Mouse (Mus musculus) CH12.LX (cell line): ENCODE results near the gene Dpp6. TPM values are rescaled to one million over a fixed set of nuclear protein-coding genes. Genes with fewer than 3 reads are reported as not detected.
A peak's percentile ranks its signal among the peaks of the same experiment; 100 is the strongest.

Experiments used
- DNase-seq: peaks from one replicate; pipeline ENCODE4 v3.0.0-alpha.2; 2013; ENCODE audit errors: extremely low read depth
- H3K27ac ChIP-seq: 2 replicates; pipeline ENCODE4 v1.5.1; 2012; ENCODE audit warnings: low read depth, mild to moderate bottlenecking, control low read depth, moderate library complexity; ENCODE audit not compliant: insufficient read depth
- H3K27me3 ChIP-seq: replicated peaks from 2 replicates; pipeline ENCODE3; 2012; ENCODE audit warnings: inconsistent platforms
- H3K36me3 ChIP-seq, 2 experiments: replicated peaks in 1 of 2; 2 replicates each; pipeline versions ENCODE3 to v1.6.1; 2012; ENCODE audit warnings: inconsistent platforms in 1 of 2, low read length in 1 of 2, mild to moderate bottlenecking in 1 of 2, mixed read lengths in 1 of 2, moderate library complexity in 1 of 2; ENCODE audit not compliant: control insufficient read depth in 1 of 2, insufficient read depth in 1 of 2
- H3K4me1 ChIP-seq, 2 experiments: 2 replicates each; pipeline ENCODE4 v1.6.1; 2012; ENCODE audit warnings: inconsistent platforms in 1 of 2, moderate library complexity in 1 of 2; ENCODE audit not compliant: insufficient read depth in 2 of 2, control insufficient read depth in 1 of 2
- H3K4me2 ChIP-seq: 2 replicates; pipeline ENCODE4 v1.6.1; 2012; ENCODE audit warnings: low read depth, mild to moderate bottlenecking, control low read depth; ENCODE audit not compliant: poor library complexity, insufficient read depth, severe bottlenecking
- H3K4me3 ChIP-seq, 3 experiments: fragments of 150-350 bp in 1 of 3; sonication (generic) in 1 of 3; replicated peaks in 1 of 3; 2 replicates each; pipeline versions ENCODE3 to v1.5.1; 2011 to 2012; ENCODE audit warnings: low read depth in 2 of 3, low read length in 2 of 3, mild to moderate bottlenecking in 2 of 3, moderate library complexity in 2 of 3, control low read depth in 1 of 3, improper control_type of control experiment in 1 of 3, inconsistent platforms in 1 of 3, mixed read lengths in 1 of 3; ENCODE audit not compliant: poor library complexity in 1 of 3
- H3K79me2 ChIP-seq: replicated peaks from 2 replicates; pipeline ENCODE4 v1.6.1; 2012; ENCODE audit warnings: mild to moderate bottlenecking, moderate library complexity; ENCODE audit not compliant: control insufficient read depth, poor library complexity, insufficient read depth, severe bottlenecking; ENCODE audit errors: extremely low read depth
- H3K9ac ChIP-seq: 2 replicates; pipeline ENCODE4 v1.6.1; 2012; ENCODE audit warnings: low read depth, mild to moderate bottlenecking, control low read depth, moderate library complexity; ENCODE audit not compliant: insufficient read depth
- H3K9me3 ChIP-seq: replicated peaks from 2 replicates; pipeline ENCODE3; 2012; ENCODE audit warnings: low read length, inconsistent platforms, mixed read lengths
- CHD1 ChIP-seq: IDR thresholded peaks from 2 replicates; pipeline ENCODE4 v1.6.1; 2012; ENCODE audit warnings: low read depth, low read length, improper control_type of control experiment, inconsistent platforms
- CHD2 ChIP-seq: IDR thresholded peaks from 2 replicates; pipeline ENCODE4 v1.6.1; 2011; ENCODE audit warnings: low read length, improper control_type of control experiment
- E2F4 ChIP-seq: IDR thresholded peaks from 2 replicates; pipeline ENCODE4 v1.6.1; 2011; ENCODE audit warnings: low read depth, low read length, improper control_type of control experiment; ENCODE audit not compliant: insufficient replicate concordance
- HCFC1 ChIP-seq: IDR thresholded peaks from 2 replicates; pipeline ENCODE4 v1.6.1; 2012; ENCODE audit warnings: low read depth, mild to moderate bottlenecking, inconsistent platforms, low read length, improper control_type of control experiment
- JUND ChIP-seq: conservative IDR thresholded peaks from 2 replicates; pipeline ENCODE4 v1.6.1; 2011; ENCODE audit warnings: low read depth, low read length, improper control_type of control experiment
- KAT2A ChIP-seq: IDR thresholded peaks from 2 replicates; pipeline ENCODE4 v1.6.1; 2012; ENCODE audit warnings: low read length, improper control_type of control experiment, inconsistent platforms; ENCODE audit not compliant: insufficient replicate concordance
- MAFK ChIP-seq: IDR thresholded peaks from 2 replicates; pipeline ENCODE4 v1.6.1; 2011; ENCODE audit warnings: low read length, improper control_type of control experiment; ENCODE audit not compliant: insufficient replicate concordance
- MAX ChIP-seq: IDR thresholded peaks from 2 replicates; pipeline ENCODE4 v1.6.1; 2011; ENCODE audit warnings: low read length, improper control_type of control experiment
- MXI1 ChIP-seq: IDR thresholded peaks from 2 replicates; pipeline ENCODE4 v1.6.1; 2011; ENCODE audit warnings: mild to moderate bottlenecking, low read depth, low read length, improper control_type of control experiment
- NRF1 ChIP-seq: IDR thresholded peaks from 2 replicates; pipeline ENCODE4 v1.6.1; 2014; ENCODE audit warnings: low read depth, mild to moderate bottlenecking, inconsistent platforms, low read length, improper control_type of control experiment, moderate library complexity
- POLR2A ChIP-seq: IDR thresholded peaks from 2 replicates; pipeline ENCODE4 v1.6.1; 2011; ENCODE audit warnings: low read depth, mild to moderate bottlenecking, improper control_type of control experiment, low read length
- POLR2AphosphoS2 ChIP-seq: IDR thresholded peaks from 2 replicates; pipeline ENCODE4 v1.6.1; 2011; ENCODE audit warnings: low read depth, low read length, improper control_type of control experiment
- SIN3A ChIP-seq: IDR thresholded peaks from 2 replicates; pipeline ENCODE4 v1.6.1; 2012; ENCODE audit warnings: low read length, improper control_type of control experiment, inconsistent platforms
- TCF12 ChIP-seq: IDR thresholded peaks from 2 replicates; pipeline ENCODE4 v1.6.1; 2014; ENCODE audit warnings: low read depth, mild to moderate bottlenecking, inconsistent platforms, low read length, improper control_type of control experiment
- UBTF ChIP-seq: IDR thresholded peaks from 2 replicates; pipeline ENCODE4 v1.6.1; 2012; ENCODE audit warnings: low read depth, mild to moderate bottlenecking, inconsistent platforms, low read length, improper control_type of control experiment, moderate library complexity
- ZMIZ1 ChIP-seq: IDR thresholded peaks from 2 replicates; pipeline ENCODE4 v1.6.1; 2012; ENCODE audit warnings: low read depth, mild to moderate bottlenecking, inconsistent platforms, low read length, improper control_type of control experiment
- dilution Hi-C: fragments of 300-500 bp; cut with MboI; formaldehyde crosslinking; loops from 2 replicates; pipeline ENCODE4 v1.14.3; 2020; ENCODE audit warnings: low sequenced_read_pairs; ENCODE audit not compliant: extremely low pct_unique_long_range_greater_than_20kb, extremely low pct_ligation_motif_present
- in situ Hi-C: fragments of 300-500 bp; cut with MboI; formaldehyde crosslinking; loops from 3 replicates; pipeline ENCODE4 v1.14.3; 2019; ENCODE audit warnings: low sequenced_read_pairs, low pct_ligation_motif_present, low pct_unique_long_range_greater_than_20kb, mixed read lengths
- polyA plus RNA-seq: library from polyadenylated mRNA; unstranded; fragments of >175 nt; gene quantifications from 2 replicates; pipeline ENCODE4 v1.2.1, GENCODE M21; 2012; ENCODE audit warnings: low read depth; ENCODE audit not compliant: insufficient read length
- total RNA-seq, 2 experiments: library from RNA; depleted of rRNA; stranded (reverse); fragments of 300-350 nt in 1 of 2; fragments of >200 nt in 1 of 2; gene quantifications; 2 replicates each; pipeline ENCODE4 v1.2.3; 2012 to 2014

Gene Dpp6
- total and polyA plus RNA-seq, 3 experiments: not detected

DNA sequence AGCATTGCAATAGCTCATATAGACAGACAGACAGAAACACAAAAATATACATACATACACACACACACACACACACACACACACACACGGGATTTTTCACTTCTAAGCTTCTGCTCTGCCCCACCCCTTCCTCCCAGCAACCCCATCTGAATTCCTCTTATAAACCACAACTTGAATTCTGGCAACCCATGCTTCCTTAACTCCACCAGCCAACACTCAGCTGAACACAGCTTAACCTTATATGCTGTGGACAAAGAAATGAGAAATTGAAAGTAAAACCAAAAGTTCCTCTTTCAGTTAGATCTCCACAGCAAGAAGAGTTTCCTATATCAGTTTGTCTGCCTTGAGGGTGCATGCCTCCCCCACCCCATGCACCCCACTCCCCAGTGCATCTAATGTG is 378.0 kb downstream of the Dpp6 start:
- no peak overlapping the region for H3K4me3 ChIP-seq
- TF ChIP-seq MAFK: no peak
- TF ChIP-seq CHD2: no peak
- no peak for TF ChIP-seq E2F4
- no peak for TF ChIP-seq ZMIZ1
- TF ChIP-seq POLR2AphosphoS2: no peak
- no peak for TF ChIP-seq KAT2A
- TF ChIP-seq MAX: no peak
- no peak for TF ChIP-seq NRF1
- TF ChIP-seq MXI1: no peak
- TF ChIP-seq POLR2A: no peak
- TF ChIP-seq HCFC1: no peak
- TF ChIP-seq SIN3A: no peak
- TF ChIP-seq, all 38 proteins: peak for 0
- no peak overlapping the region for H3K4me2 ChIP-seq
- no peaks in the 10 kb centered on the region for H3K36me3 ChIP-seq
- no peak overlapping the region for H3K27ac ChIP-seq
- H3K9ac ChIP-seq: no peak overlapping the region
- peaks cover 0 to 3% of the 10 kb centered on the region in 2 experiments; a peak in 1 of 4 replicates for H3K4me1 ChIP-seq
- DNase-seq: peak; percentile 11
- dilution Hi-C loops (no loop called here), in situ Hi-C loops (no loop called here)
- no peaks in the 10 kb centered on the region for H3K79me2 ChIP-seq
- H3K27me3 ChIP-seq: no peaks in the 10 kb centered on the region
- H3K9me3 ChIP-seq: peaks cover 24% of the 10 kb centered on the region

DNA sequence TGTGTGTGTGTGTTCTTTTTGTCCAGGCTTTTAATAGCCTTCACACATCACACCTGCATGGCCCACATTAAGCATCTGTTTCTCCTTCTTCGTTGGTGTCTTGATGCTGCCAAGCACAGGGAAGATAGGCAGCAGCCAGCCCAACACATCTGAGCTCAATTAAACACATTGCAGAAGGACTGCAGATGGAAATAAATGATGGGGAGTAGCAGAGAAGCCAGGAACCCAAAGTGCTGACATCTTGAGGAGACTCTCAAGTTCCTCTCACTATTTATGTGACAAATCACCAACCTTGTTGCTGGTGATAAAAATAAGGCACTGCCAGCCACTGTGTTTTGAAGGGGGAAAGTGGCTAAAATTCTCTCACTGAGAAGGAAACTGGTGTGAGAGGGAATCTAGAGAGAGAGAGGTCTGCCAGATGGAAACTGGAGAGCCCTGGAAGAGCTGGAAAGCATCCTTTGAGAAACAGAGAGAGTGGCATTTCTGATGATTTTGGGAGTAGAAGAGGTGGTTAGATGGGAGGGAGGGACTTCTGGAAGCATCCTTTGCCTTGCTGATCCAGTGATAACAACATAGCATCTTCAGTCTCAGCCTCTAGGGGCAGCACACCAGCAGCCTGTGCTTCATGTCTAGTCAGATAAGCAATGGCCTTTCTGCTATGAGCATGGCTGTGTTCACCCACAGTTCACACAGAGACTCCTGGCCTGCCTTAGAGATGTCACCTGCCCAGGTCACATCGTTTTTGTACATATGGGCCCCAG is 383.8 kb downstream of the Dpp6 start:
- no peak overlapping the region for H3K4me3 ChIP-seq
- dilution Hi-C loops: no loop called here
- TF ChIP-seq JUND (no peak), POLR2AphosphoS2 (no peak), CHD1 (no peak), TCF12 (no peak), UBTF (no peak), E2F4 (no peak), POLR2A (no peak)
- H3K4me2 ChIP-seq: no peak overlapping the region
- H3K9me3 ChIP-seq: peaks cover 38% of the 10 kb centered on the region
- no peaks in the 10 kb centered on the region for H3K36me3 ChIP-seq
- in situ Hi-C loops: no loop called here
- H3K79me2 ChIP-seq: no peaks in the 10 kb centered on the region
- H3K4me1 ChIP-seq: no peaks in the 10 kb centered on the region
- H3K27me3 ChIP-seq: no peaks in the 10 kb centered on the region
- H3K27ac ChIP-seq: no peak overlapping the region
- DNase-seq: peak; percentile 8
- no peak overlapping the region for H3K9ac ChIP-seq
